Mouse (Mus musculus) liver, adult 2 months (tissue): ENCODE data around the gene Sfmbt2.

Source experiments
- CTCF ChIP-seq: fragments of 200-500 bp; IDR thresholded peaks from 2 replicates; pipeline ENCODE4 v1.5.1; 2011; ENCODE audit warnings: low read depth, low read length, control low read depth
- POLR2A ChIP-seq: fragments of 200-500 bp; IDR thresholded peaks from 2 replicates; pipeline ENCODE4 v1.6.1; 2011; ENCODE audit warnings: low read length, control low read depth; ENCODE audit not compliant: insufficient read depth; ENCODE audit errors: extremely low read depth

GRCm38 (mm10) chr2:10569392-10569791 lies 199.1 kb downstream of the Sfmbt2 start:
- TF ChIP-seq CTCF (no peak), POLR2A (no peak)
